ENCODE assay signal across 24 mouse cellular contexts in the genomic region with DNA sequence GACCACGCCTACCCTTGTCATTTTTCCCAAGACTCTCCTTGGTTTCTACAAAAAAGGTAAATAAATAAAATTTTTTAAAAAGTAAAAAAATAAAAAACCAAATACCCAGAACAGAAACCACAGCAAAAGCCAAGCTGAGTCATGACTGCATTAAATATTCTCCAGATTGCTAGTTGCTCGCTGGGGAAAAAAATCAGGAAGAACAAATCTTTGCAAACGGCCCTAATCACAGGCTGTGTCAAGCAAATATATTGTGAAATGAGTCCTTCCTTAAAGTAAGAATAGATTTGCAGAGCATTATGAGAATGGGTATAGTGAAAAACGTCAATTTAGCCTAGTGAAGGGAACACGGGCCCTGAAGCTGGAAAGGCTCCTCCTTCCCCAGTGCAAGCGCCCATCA.
DNase-seq lines count a peak whose midpoint lies in the region; ATAC-seq and TF ChIP-seq lines count a peak whose summit lies in the region.
"Had no signal": no experiment of that assay in that cellular context is flagged by ENCODE, and none has a peak within 500 bp of the region (broad histone marks: within the 10 kb centered on the region; RNA-seq: fewer than 3 reads in every experiment).

No protein-coding gene starts in this region.

- peak; percentile 76 for ATAC-seq in granulocyte monocyte progenitor cell, adult 5-6 weeks (replicated peaks; ENCODE audit: poor library complexity, severe bottlenecking)
- ATAC-seq: CD4-positive, CD25-positive, alpha-beta regulatory T cell, adult 4 months; forebrain, embryonic 14.5 days; hindbrain, embryonic 16.5 days; inflammation-experienced regulatory T-cells, adult 6 months had no signal

- H3K4me3 ChIP-seq in layer of hippocampus, adult 2 months: no peak overlapping the region
- H3K4me3 ChIP-seq: embryonic facial prominence, embryonic 12.5 days; forebrain, embryonic 10.5 days; heart, embryonic 13.5 days; hindbrain, embryonic 12.5 days had no signal

- TF ChIP-seq CTCF in layer of hippocampus, adult 2 months (conservative IDR thresholded peaks at IDR 0.05): no peak

- H3K27ac ChIP-seq in layer of hippocampus, adult 2 months: peak overlapping the region; percentile 21; the same call in 1 of the 2 replicates
- H3K27ac ChIP-seq: embryonic facial prominence, embryonic 12.5 days; forebrain, embryonic 10.5 days; heart, embryonic 13.5 days; hindbrain, embryonic 12.5 days had no signal

- no peak for DNase-seq in layer of hippocampus, adult 2 months (ENCODE audit: low spot score in 2 of 2)
- no peak for DNase-seq in layer of hippocampus, postnatal 14 days (ENCODE audit: low spot score in 2 of 2)
- DNase-seq in 3T3-L1 (ENCODE audit: low read depth, low spot score) (peak; percentile 36), NIH3T3 (ENCODE audit: low read depth) (peak; percentile 55)
- no peak for DNase-seq in cerebellum, adult 18-20 months
- DNase-seq in spleen, postnatal 4 days (ENCODE audit: low spot score in 2 of 2): no peak
- DNase-seq in adrenal gland, adult 2 months: no peak
- DNase-seq: adrenal gland, postnatal 14 days; B cell, adult 2 months; cerebellum, adult 2 months; cerebellum, postnatal 14 days; embryo, embryonic 11 days; gastrocnemius, postnatal 14 days; heart, adult 11 months; heart, postnatal 36 days had no signal

Comparison
In these comparisons a context has a peak if more than half of its experiments do, and no peak if none do; other contexts are left out.
1. DNase-seq: peak in 3T3-L1 (single experiment) and NIH3T3 (single experiment); none in layer of hippocampus, adult 2 months (0 of 2), layer of hippocampus, postnatal 14 days (0 of 2), cerebellum, adult 18-20 months (0 of 2), spleen, postnatal 4 days (0 of 2) and adrenal gland, adult 2 months (single experiment).